Mouse (Mus musculus) B cell, adult 2 months (primary cell): Measurements from ENCODE around the gene Xpc.

Experiments used
- DNase-seq, 2 experiments: peaks; one replicate each; pipeline ENCODE4 v3.0.0; 2022

Xpc gene

GRCm38 (mm10) chr6:91515545-91516449 lies at the start of gene Xpc, which contains the start of gene Lsm3:
TSS of gene Xpc (minus strand) at chr6:91515888.
TSS of gene Lsm3 (plus strand) at chr6:91515928.
- peak; percentile 99 to 100 for DNase-seq

- DNase-seq: no peak
These were observed 47.3 kb upstream of the Xpc start for GRCm38 (mm10) chr6:91563031-91563430.

- DNase-seq: no peak
These were observed 44.5 kb upstream of the Xpc start for GRCm38 (mm10) chr6:91560186-91560585.

- no peak for DNase-seq
These were observed 43.7 kb upstream of the Xpc start for GRCm38 (mm10) chr6:91559371-91559770.

GRCm38 (mm10) chr6:91558565-91558964 lies 42.9 kb upstream of the Xpc start:
- no peak for DNase-seq

- no peak for DNase-seq
These were observed 37.0 kb upstream of the Xpc start for GRCm38 (mm10) chr6:91552693-91553092.

GRCm38 (mm10) chr6:91551671-91552070 lies 36.0 kb upstream of the Xpc start:
- DNase-seq: no peak

- DNase-seq: no peak
These were observed 33.9 kb upstream of the Xpc start for GRCm38 (mm10) chr6:91549621-91550020.

GRCm38 (mm10) chr6:91547313-91547712 lies 31.6 kb upstream of the Xpc start:
- DNase-seq: no peak

GRCm38 (mm10) chr6:91546241-91546884 lies 30.7 kb upstream of the Xpc start:
- DNase-seq: no peak

GRCm38 (mm10) chr6:91543056-91543455 lies 27.4 kb upstream of the Xpc start:
- no peak for DNase-seq

- DNase-seq: no peak
These were observed 25.6 kb upstream of the Xpc start for GRCm38 (mm10) chr6:91541276-91541675.

GRCm38 (mm10) chr6:91536047-91536765 lies 20.5 kb upstream of the Xpc start:
- DNase-seq: no peak

- DNase-seq: no peak
These were observed 19.5 kb upstream of the Xpc start for GRCm38 (mm10) chr6:91535231-91535630.

- DNase-seq: no peak
These were observed 18.6 kb upstream of the Xpc start for GRCm38 (mm10) chr6:91534268-91534667.

GRCm38 (mm10) chr6:91533771-91534170 lies 18.1 kb upstream of the Xpc start:
- no peak for DNase-seq

- no peak for DNase-seq
These were observed 17.7 kb upstream of the Xpc start for GRCm38 (mm10) chr6:91533359-91533758.

GRCm38 (mm10) chr6:91532661-91533060 lies 17.0 kb upstream of the Xpc start:
- no peak for DNase-seq

- DNase-seq: no peak
These were observed 15.6 kb upstream of the Xpc start for GRCm38 (mm10) chr6:91531276-91531675.

- no peak for DNase-seq
These were observed 15.0 kb upstream of the Xpc start for GRCm38 (mm10) chr6:91530673-91531072.

GRCm38 (mm10) chr6:91528265-91528664 lies 12.6 kb upstream of the Xpc start:
- DNase-seq: no peak

GRCm38 (mm10) chr6:91527227-91527860 lies 11.7 kb upstream of the Xpc start:
- peak; percentile 8 for DNase-seq

GRCm38 (mm10) chr6:91525544-91525943 lies 9.9 kb upstream of the Xpc start:
- DNase-seq: no peak
